Mouse (Mus musculus) stomach, embryonic 14.5 days (tissue): ENCODE measurements around the gene Akap6. TPM values are rescaled to one million over a fixed set of nuclear protein-coding genes. Genes with fewer than 3 reads are reported as not detected.
A peak's percentile ranks its signal among the peaks of the same experiment; 100 is the strongest.

Experiments used
- ATAC-seq: fragments of 200-750 bp; cut with Nextera tagmentation; 2 replicates; pipeline ENCODE4 v1.8.0; 2017; ENCODE audit warnings: low read depth, moderate TSS enrichment; ENCODE audit not compliant: insufficient number of reproducible peaks, insufficient read depth, low FRiP score
- H3K27ac ChIP-seq: fragments of 300-500 bp; sonication (generic); 2 replicates; pipeline ENCODE4 v1.5.1; 2014; ENCODE audit warnings: mild to moderate bottlenecking, low read length, moderate library complexity, mixed read lengths
- H3K27me3 ChIP-seq: fragments of 300-500 bp; sonication (generic); 2 replicates; pipeline ENCODE4 v1.6.1; 2014; ENCODE audit warnings: low read length, control low read depth, mixed read lengths; ENCODE audit not compliant: control insufficient read depth, insufficient read depth
- H3K36me3 ChIP-seq: fragments of 300-500 bp; sonication (generic); 2 replicates; pipeline ENCODE4 v1.6.1; 2014; ENCODE audit warnings: mild to moderate bottlenecking, control low read depth, low read length, moderate library complexity, mixed read lengths; ENCODE audit not compliant: control insufficient read depth, insufficient read depth
- H3K4me1 ChIP-seq: fragments of 300-500 bp; sonication (generic); 2 replicates; pipeline ENCODE4 v1.6.1; 2014; ENCODE audit warnings: low read length, control low read depth, mixed read lengths; ENCODE audit not compliant: control insufficient read depth, insufficient read depth
- H3K4me2 ChIP-seq: fragments of 300-500 bp; sonication (generic); replicated peaks from 2 replicates; pipeline ENCODE4 v1.6.1; 2014; ENCODE audit warnings: low read depth, low read length, control low read depth
- H3K4me3 ChIP-seq: fragments of 300-500 bp; sonication (generic); 2 replicates; pipeline ENCODE4 v1.5.1; 2014; ENCODE audit warnings: low read depth, low read length, control low read depth
- H3K9ac ChIP-seq: fragments of 300-500 bp; sonication (generic); replicated peaks from 2 replicates; pipeline ENCODE4 v1.6.1; 2014; ENCODE audit warnings: low read depth, mild to moderate bottlenecking, control low read depth, low read length, moderate library complexity, mixed read lengths
- H3K9me3 ChIP-seq: fragments of 300-500 bp; sonication (generic); 2 replicates; pipeline ENCODE4 v1.6.1; 2016; ENCODE audit warnings: low read depth, low read length, control low read depth; ENCODE audit not compliant: control insufficient read depth
- WGBS: fragments of 180-500 bp; shearing (Covaris S2); extraction: QIAGEN DNeasy Blood & Tissue Kit; methylation state at CpG from one replicate; pipeline ENCODE4 v1.1.7; 2014; 5-methylcytosine and 5-hydroxymethylcytosine counted together
- polyA plus RNA-seq: library from polyadenylated mRNA; unstranded; fragments of >200 nt; fragmentation: Nextera tagmentation; extraction: Ambion mirVana; gene quantifications from 2 replicates; pipeline ENCODE4 v1.2.1, GENCODE M21; 2014

The Akap6 gene
- polyA plus RNA-seq, 1 experiment from 2014 or later = 2.7 TPM

DNA sequence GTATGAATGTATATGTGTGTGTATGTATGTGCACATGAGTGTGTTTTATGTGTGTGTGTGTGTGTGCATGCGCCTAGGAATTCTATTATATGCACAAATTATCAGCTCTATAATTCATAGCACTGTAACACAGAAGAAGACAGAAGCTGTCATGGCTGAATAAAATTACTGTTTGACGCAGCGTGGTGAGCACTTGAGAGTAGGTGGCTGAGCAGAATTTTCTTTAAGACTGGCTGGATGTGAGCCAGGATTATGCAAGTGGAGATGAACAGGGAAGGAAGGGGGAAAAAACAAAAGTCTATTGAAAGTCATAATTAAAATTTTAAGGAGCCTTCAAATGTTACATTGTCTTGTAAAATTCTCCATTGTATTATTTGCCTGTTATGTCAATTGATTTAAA is 74.7 kb downstream of the Akap6 start:
- no peak overlapping the region for H3K27ac ChIP-seq
- H3K9me3 ChIP-seq = no peaks in the 10 kb centered on the region
- 38% methylated on average over 3 of the region's 3 CpGs for WGBS
- H3K9ac ChIP-seq = no peak overlapping the region
- ATAC-seq = no peak
- no peaks in the 10 kb centered on the region for H3K27me3 ChIP-seq
- peaks cover 11% of the 10 kb centered on the region; the same call in 1 of the 2 replicates for H3K4me1 ChIP-seq
- H3K4me2 ChIP-seq = no peak overlapping the region; the same call in 1 of the 2 replicates
- no peaks in the 10 kb centered on the region for H3K36me3 ChIP-seq
- H3K4me3 ChIP-seq = no peak overlapping the region

DNA sequence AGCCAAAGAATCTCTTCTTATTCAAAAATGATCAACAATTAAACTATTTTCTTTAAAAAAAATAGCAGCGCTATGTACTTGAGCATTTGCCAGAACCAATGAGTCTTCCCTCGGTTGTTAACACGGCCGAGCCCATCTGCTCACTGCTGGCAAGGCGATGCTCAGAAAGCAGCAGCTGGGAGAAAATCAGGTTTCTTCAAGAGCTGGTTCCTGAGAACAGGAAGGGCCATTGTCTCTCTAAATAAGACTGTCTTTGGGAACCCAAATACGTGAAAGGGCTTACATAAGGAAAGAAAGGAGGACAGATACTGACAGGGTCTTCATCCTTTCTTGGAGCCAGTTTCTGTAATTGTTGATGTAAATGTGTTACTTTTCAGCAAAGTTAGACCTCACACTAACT is 75.2 kb downstream of the Akap6 start:
- Histone ChIP-seq H3K9me3 (no peaks in the 10 kb centered on the region), H3K27me3 (no peaks in the 10 kb centered on the region), H3K9ac (no peak overlapping the region), H3K4me2 (no peak overlapping the region), H3K27ac (peak overlapping the region; percentile 33; the same call in 1 of the 2 replicates), H3K4me1 (peaks cover 11% of the 10 kb centered on the region; the same call in 1 of the 2 replicates), H3K4me3 (no peak overlapping the region), H3K36me3 (no peaks in the 10 kb centered on the region)
- no peak for ATAC-seq
- 30% methylated on average over 6 of the region's 6 CpGs for WGBS

DNA sequence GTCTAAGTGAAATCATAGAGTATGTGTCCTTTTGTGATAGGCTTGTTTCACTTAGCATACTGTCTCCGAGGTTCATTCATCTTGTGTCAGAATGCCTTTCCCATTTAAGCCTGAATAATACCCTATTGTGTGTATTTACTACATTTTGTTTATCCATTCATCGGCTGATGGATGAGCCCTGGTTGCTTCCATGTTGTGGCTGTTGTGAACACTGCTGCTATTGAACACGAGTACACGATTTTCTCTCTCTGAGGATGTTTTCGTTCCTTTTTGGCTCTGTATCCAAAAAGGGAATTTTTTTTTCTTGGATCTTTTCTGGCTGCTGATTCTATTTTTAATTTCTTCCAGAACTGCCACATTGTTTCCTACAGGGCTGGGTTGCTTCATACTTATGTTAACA is 81.0 kb downstream of the Akap6 start:
- Histone ChIP-seq H3K9ac (no peak overlapping the region), H3K27me3 (no peaks in the 10 kb centered on the region), H3K27ac (no peak overlapping the region), H3K9me3 (no peaks in the 10 kb centered on the region), H3K4me3 (no peak overlapping the region), H3K4me1 (peaks cover 5% of the 10 kb centered on the region; the same call in 1 of the 2 replicates), H3K4me2 (no peak overlapping the region), H3K36me3 (no peaks in the 10 kb centered on the region)
- no peak for ATAC-seq
- 60% methylated on average over 5 of the region's 5 CpGs for WGBS

DNA sequence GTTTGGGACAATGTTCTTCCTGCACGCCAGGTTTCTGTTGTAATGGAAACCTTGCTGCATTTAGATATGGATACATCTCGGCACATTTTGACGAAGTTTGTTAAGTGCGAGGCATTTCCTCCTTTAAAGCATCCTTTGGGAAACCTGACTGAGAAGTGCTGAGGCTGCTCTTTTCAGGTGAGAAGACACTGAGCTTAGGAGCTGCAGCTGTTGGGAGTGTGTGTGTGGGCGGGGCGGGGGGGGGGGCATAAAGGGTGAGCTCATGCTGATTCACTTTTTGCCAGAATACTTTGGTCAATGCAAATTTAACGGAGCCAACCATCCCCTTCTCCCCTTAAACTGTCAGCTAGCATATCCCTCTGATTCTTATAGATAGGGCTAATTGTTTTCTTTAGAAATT is 81.9 kb downstream of the Akap6 start:
- Histone ChIP-seq H3K9ac (no peak overlapping the region), H3K36me3 (no peaks in the 10 kb centered on the region), H3K9me3 (no peaks in the 10 kb centered on the region), H3K4me3 (no peak overlapping the region), H3K4me2 (no peak overlapping the region), H3K27me3 (no peaks in the 10 kb centered on the region), H3K27ac (no peak overlapping the region), H3K4me1 (peaks cover 5% of the 10 kb centered on the region; the same call in 1 of the 2 replicates)
- no peak for ATAC-seq
- WGBS = 67% methylated on average over 7 of the region's 7 CpGs

DNA sequence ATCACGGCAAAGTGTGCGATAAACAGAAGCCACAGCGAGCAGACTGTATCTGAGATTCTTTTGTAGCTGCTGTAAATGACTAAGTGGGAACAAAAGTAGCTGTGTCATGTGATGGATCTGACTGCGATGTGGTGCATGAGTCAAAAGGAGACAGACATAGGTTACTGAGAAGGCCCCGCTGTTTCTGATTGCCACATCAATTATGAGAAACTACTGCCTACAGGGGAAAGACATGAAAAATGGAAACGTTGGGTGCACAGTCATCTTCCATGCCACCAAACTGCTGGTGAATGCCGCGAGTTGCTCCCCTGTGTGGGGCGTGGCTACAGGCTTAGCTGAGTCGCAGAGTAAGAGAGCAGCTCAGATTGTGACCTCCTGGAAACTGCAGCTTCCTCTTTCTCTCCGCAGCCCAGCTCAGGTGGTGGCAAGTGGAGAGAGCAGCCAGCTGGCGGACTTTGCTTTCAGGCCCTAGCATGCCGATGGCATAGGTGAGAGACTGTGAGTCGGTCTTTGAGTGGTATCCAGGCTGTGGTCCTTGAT is 83.8 kb downstream of the Akap6 start:
- H3K4me1 ChIP-seq = peaks cover 5% of the 10 kb centered on the region; the same call in 1 of the 2 replicates
- H3K36me3 ChIP-seq = no peaks in the 10 kb centered on the region
- ATAC-seq = no peak
- no peak overlapping the region for H3K4me3 ChIP-seq
- 10% methylated on average over 14 of the region's 14 CpGs for WGBS
- H3K27ac ChIP-seq = no peak overlapping the region
- H3K27me3 ChIP-seq = no peaks in the 10 kb centered on the region
- peak overlapping the region; percentile 35 for H3K4me2 ChIP-seq
- no peak overlapping the region for H3K9ac ChIP-seq
- H3K9me3 ChIP-seq = no peaks in the 10 kb centered on the region

DNA sequence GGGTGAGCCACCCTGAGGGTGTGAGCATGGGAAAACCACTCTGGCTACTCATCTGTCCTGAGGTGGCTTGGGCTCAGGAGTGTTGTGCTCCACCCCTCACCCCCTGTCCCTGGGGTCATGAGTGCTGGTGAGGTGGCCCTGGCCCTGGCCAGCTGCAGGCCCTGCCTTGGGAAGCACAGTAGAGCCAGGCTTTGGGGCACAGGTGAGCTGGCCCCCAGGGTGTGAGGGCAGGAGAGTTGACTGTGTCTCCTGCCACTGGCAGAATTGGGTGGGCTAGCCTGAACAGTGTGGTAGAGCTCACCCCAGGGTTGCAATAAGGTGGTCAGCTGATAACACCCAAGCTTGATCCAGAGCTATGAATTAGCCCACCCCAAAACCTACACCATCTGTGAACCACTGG is 86.0 kb downstream of the Akap6 start:
- Histone ChIP-seq H3K27me3 (no peaks in the 10 kb centered on the region), H3K4me2 (no peak overlapping the region), H3K9me3 (no peaks in the 10 kb centered on the region), H3K36me3 (no peaks in the 10 kb centered on the region), H3K9ac (no peak overlapping the region), H3K4me1 (peaks cover 6% of the 10 kb centered on the region), H3K27ac (no peak overlapping the region), H3K4me3 (no peak overlapping the region)
- no peak for ATAC-seq

DNA sequence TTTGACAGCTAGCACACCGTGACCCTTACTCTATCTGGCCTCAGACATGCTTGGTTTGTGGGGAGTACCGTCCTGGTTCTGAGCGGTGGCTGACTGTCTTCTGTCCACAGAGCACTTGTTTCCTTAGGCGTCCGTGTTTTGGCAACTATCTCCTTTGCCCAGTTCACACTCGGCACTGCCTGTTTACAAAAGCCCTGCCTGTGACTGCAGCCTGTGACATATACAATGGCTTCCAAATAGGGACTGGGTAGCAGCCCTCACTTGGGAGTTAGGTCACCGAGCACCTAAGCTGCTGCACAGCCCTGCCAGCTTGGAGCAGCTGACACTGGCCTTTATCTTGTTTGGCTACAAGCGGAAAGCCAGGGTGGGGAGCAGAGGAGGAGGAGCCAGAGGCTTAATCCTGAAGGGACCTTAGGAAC is 91.2 kb downstream of the Akap6 start:
- Histone ChIP-seq H3K4me2 (peak overlapping the region; percentile 11), H3K4me1 (peaks cover 11% of the 10 kb centered on the region), H3K27ac (no peak overlapping the region), H3K4me3 (no peak overlapping the region), H3K27me3 (no peaks in the 10 kb centered on the region), H3K36me3 (no peaks in the 10 kb centered on the region), H3K9me3 (no peaks in the 10 kb centered on the region), H3K9ac (no peak overlapping the region)
- no peak for ATAC-seq
- 17% methylated on average over 8 of the region's 8 CpGs for WGBS

DNA sequence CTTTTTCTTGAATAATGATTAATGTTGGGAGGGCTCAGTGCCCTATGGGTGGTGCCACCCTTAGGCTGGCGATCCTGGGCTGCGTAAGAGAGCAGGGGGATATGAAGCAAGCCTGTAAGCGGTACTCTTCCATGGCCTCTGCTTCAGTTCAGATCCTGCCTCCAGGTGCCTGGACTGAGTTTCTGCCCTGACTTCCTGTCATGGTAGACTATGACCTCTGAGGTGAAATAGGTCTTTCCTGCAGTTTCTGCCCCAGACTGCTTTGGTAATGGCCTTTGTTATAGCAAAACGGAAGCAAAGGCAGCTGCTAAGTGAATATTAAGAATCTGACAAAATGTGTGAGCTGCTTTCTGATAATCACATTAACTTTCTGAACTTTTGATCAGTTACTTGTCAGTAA is 94.9 kb downstream of the Akap6 start:
- no peak overlapping the region for H3K9ac ChIP-seq
- H3K9me3 ChIP-seq = no peaks in the 10 kb centered on the region
- H3K27ac ChIP-seq = no peak overlapping the region
- no peak overlapping the region for H3K4me2 ChIP-seq
- WGBS = 83% methylated on average over 4 of the region's 4 CpGs
- peaks cover 11% of the 10 kb centered on the region for H3K4me1 ChIP-seq
- no peaks in the 10 kb centered on the region for H3K36me3 ChIP-seq
- no peak for ATAC-seq
- no peak overlapping the region for H3K4me3 ChIP-seq
- no peaks in the 10 kb centered on the region for H3K27me3 ChIP-seq
